Mouse (Mus musculus) heart, adult 9 months (tissue): ENCODE measurements around the gene Cxcl17.

Experiments
- DNase-seq, 2 experiments: peaks; one replicate each; pipeline ENCODE4 v3.0.0; 2022; ENCODE audit warnings: low spot score in 2 of 2

The Cxcl17 gene

GRCm38 (mm10) chr7:25391856-25392453 is 20.7 kb downstream of the Cxcl17 start:
- DNase-seq, result no peak

GRCm38 (mm10) chr7:25390986-25391385 is 21.7 kb downstream of the Cxcl17 start:
- DNase-seq, result no peak

- peak; percentile 86 to 90 for DNase-seq
Measured at GRCm38 (mm10) chr7:25390054-25390770, 22.5 kb downstream of the Cxcl17 start.

- peak; percentile 58 to 74 for DNase-seq
Measured at GRCm38 (mm10) chr7:25388916-25389315, 23.8 kb downstream of the Cxcl17 start.

- DNase-seq, result peak in 1 of 2 experiments; percentile 54
Measured at GRCm38 (mm10) chr7:25387811-25388440, 24.8 kb downstream of the Cxcl17 start.

- peak; percentile 92 to 95 for DNase-seq
Measured at GRCm38 (mm10) chr7:25385850-25386555, 26.7 kb downstream of the Cxcl17 start.

GRCm38 (mm10) chr7:25385259-25385658 is 27.4 kb downstream of the Cxcl17 start:
- no peak for DNase-seq

GRCm38 (mm10) chr7:25384818-25385217 is 27.9 kb downstream of the Cxcl17 start:
- no peak for DNase-seq

GRCm38 (mm10) chr7:25384318-25384717 is 28.4 kb downstream of the Cxcl17 start:
- no peak for DNase-seq

GRCm38 (mm10) chr7:25383891-25384290 is 28.8 kb downstream of the Cxcl17 start:
- no peak for DNase-seq

- DNase-seq, result no peak
Measured at GRCm38 (mm10) chr7:25383385-25383784, 29.3 kb downstream of the Cxcl17 start.

GRCm38 (mm10) chr7:25382541-25382940 is 30.1 kb downstream of the Cxcl17 start:
- DNase-seq, result no peak

GRCm38 (mm10) chr7:25381284-25381680 is 31.4 kb downstream of the Cxcl17 start:
- no peak for DNase-seq

GRCm38 (mm10) chr7:25380392-25381283 is 32.0 kb downstream of the Cxcl17 start:
- no peak for DNase-seq

- peak in 1 of 2 experiments; percentile 50 for DNase-seq
Measured at GRCm38 (mm10) chr7:25379551-25380351, 32.9 kb downstream of the Cxcl17 start.

GRCm38 (mm10) chr7:25378181-25379100 is 34.2 kb downstream of the Cxcl17 start:
- DNase-seq, result no peak

- DNase-seq, result no peak
Measured at GRCm38 (mm10) chr7:25377100-25377700, 35.5 kb downstream of the Cxcl17 start.

- DNase-seq, result peak; percentile 91 to 92
Measured at GRCm38 (mm10) chr7:25376556-25376955, 36.1 kb downstream of the Cxcl17 start.

- DNase-seq, result no peak
Measured at GRCm38 (mm10) chr7:25372441-25372840, 40.2 kb downstream of the Cxcl17 start.
